Mouse (Mus musculus): ENCODE results near the gene Xrcc4.
"Not testable (repeated sequence)": the region's sequence is repeated elsewhere in the genome, so short reads cannot be mapped to it uniquely, and the experiment has no call there.

- not testable (repeated sequence) for TF ChIP-seq CHD2 (IDR thresholded peaks at IDR 0.05; ENCODE audit: low read depth, low read length); ZNF384 (IDR thresholded peaks at IDR 0.05; ENCODE audit: low read depth, low read length); MAFK (IDR thresholded peaks at IDR 0.05; ENCODE audit: insufficient read depth, low read depth, low read length); ZC3H11A (IDR thresholded peaks at IDR 0.05; ENCODE audit: borderline replicate concordance, low read depth, low read length)
Measured at GRCm38 (mm10) chr13:90108746-90109145, 19.3 kb upstream of the Xrcc4 start.

All from ES-E14 (cell line).